Mouse (Mus musculus): ENCODE data around the gene Adamts16. TPM values are rescaled to one million over a fixed set of nuclear protein-coding genes. Genes with fewer than 3 reads are reported as not detected.

The Adamts16 gene
- polyA plus RNA-seq, 1 experiment from 2014 or later = 15.2 TPM

DNA sequence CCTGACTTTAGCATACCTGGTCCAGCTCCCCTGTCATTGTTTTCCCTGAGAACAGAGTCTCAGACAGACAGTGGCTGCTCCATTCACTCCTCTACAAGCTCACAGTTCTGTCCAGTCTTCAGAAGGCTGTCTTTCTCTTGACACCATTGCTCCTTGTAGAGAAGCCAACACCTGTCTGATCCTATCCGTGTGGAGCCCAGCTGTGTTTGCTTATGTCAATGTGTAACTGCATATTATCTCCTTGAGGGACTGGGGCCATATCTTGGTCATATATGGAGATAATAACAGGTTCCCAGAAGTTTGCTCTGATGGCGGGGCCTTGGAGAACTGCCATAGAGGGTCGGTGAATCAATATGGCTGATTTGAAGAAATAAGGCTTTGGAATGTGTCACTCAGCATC, 115.4 kb downstream of the Adamts16 start:
- 85% methylated on average over 3 of the region's 3 CpGs for WGBS
- H3K9ac ChIP-seq = no peak overlapping the region
- H3K9me3 ChIP-seq (replicated peaks) = no peaks in the 10 kb centered on the region
- no peak overlapping the region for H3K27ac ChIP-seq
- H3K4me3 ChIP-seq (replicated peaks) = no peak overlapping the region
- H3K27me3 ChIP-seq = no peaks in the 10 kb centered on the region
- peaks cover 12% of the 10 kb centered on the region for H3K36me3 ChIP-seq
- no peak for ATAC-seq (replicated peaks; ENCODE audit: low FRiP score)
- no peaks in the 10 kb centered on the region for H3K4me1 ChIP-seq
- H3K4me2 ChIP-seq = no peak overlapping the region

DNA sequence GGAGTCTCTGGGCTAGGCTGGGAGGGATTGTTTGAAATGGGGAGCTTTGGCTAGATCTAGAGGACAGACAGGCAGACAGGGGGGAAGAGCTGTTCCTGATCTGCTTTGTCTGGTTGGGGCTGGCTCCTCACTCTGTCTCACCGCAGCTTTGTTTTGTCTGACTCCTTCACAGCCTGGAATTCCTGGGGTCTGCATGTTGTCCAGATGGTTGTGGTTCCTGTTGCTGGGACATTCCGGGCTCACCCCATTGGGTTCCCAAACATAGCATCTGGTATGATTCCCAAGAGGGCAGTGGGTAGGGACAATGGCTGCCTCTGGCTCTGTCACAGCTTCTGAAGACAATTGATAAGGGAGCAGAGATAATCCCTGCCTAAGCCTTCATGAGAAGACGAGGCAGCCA, 117.0 kb downstream of the Adamts16 start:
- Histone ChIP-seq H3K36me3 (peaks cover 8% of the 10 kb centered on the region), H3K27me3 (no peaks in the 10 kb centered on the region), H3K9me3 (replicated peaks) (no peaks in the 10 kb centered on the region), H3K27ac (no peak overlapping the region), H3K9ac (no peak overlapping the region), H3K4me2 (no peak overlapping the region), H3K4me1 (no peaks in the 10 kb centered on the region), H3K4me3 (replicated peaks) (no peak overlapping the region)
- no peak for ATAC-seq (replicated peaks; ENCODE audit: low FRiP score)
- WGBS = 67% methylated on average over 3 of the region's 3 CpGs

DNA sequence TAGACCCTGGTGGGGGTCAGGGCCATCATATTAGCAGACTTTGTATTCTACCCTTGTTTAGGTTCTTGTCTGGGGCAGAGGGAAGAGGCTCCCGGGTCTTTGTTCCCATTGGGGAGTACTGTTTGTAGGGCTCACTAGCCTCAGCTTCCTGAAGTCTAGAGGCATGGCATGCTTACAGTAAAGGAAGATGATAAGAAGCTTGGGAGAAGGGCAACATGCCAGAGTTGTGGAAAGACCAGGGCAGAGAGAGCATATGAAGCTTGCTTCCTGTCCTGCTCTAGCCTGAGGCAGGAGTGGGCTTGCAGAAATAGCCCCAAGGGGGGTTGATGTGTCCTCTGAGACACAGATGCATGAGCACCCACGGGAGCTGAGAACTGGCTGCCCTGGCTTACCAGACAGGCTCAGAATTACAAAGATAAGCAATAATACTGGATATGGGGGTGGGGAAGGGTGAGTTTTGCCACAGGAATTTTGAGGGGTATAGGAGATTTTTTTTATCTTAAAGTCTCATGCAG, 117.4 kb downstream of the Adamts16 start:
- no peaks in the 10 kb centered on the region for H3K27me3 ChIP-seq
- no peaks in the 10 kb centered on the region for H3K9me3 ChIP-seq (replicated peaks)
- no peak overlapping the region for H3K27ac ChIP-seq
- WGBS = 71% methylated on average over 2 of the region's 2 CpGs
- H3K4me1 ChIP-seq = no peaks in the 10 kb centered on the region
- peaks cover 8% of the 10 kb centered on the region for H3K36me3 ChIP-seq
- no peak overlapping the region for H3K9ac ChIP-seq
- H3K4me3 ChIP-seq (replicated peaks) = no peak overlapping the region
- no peak for ATAC-seq (replicated peaks; ENCODE audit: low FRiP score)
- H3K4me2 ChIP-seq = no peak overlapping the region

DNA sequence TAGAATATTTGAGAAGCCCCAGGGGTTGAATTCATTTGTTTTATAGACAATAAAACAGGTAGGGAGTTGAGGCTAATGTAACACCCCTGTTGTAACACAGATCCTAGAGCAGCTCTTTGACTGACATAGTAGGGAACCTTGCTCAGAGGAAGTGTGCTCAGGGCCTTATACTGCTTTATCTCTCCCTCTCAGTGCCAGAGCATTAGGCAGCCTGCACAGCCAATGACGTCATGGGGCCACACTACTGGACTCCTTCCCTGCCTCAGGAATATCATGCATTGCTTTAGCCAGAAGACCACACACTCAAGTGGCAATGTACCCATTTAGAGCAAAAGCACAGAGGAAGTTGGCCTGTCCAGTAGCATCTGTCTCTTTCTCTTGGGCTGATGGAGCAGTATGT, 121.6 kb downstream of the Adamts16 start:
- H3K27ac ChIP-seq = no peak overlapping the region
- no peaks in the 10 kb centered on the region for H3K36me3 ChIP-seq
- H3K9me3 ChIP-seq (replicated peaks) = no peaks in the 10 kb centered on the region
- no peak overlapping the region for H3K9ac ChIP-seq
- no peaks in the 10 kb centered on the region for H3K27me3 ChIP-seq
- no peaks in the 10 kb centered on the region for H3K4me1 ChIP-seq
- WGBS = 67% methylated on average over 1 of the region's 1 CpGs
- H3K4me2 ChIP-seq = no peak overlapping the region
- ATAC-seq (replicated peaks; ENCODE audit: low FRiP score) = no peak
- H3K4me3 ChIP-seq (replicated peaks) = no peak overlapping the region

DNA sequence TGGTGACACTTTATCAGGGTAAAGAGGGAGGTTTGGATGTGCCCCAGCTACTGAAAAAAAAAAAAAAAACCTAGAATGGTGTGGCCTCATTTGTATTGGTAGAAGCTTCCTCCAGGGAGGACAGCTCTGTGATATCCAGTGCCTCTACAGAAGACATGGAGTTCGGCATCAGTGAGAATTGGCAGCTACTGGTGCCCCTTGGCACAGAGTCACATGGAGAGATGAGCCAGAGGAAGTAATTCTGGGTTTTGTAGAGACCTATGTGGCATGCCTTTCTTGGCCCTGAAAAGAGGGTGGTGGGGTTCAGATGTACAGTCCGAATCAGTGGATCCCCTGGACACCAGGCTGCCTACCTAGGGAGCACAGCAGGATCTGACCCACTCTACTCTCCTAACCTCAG, 122.8 kb downstream of the Adamts16 start:
- WGBS = 83% methylated on average over 2 of the region's 2 CpGs
- Histone ChIP-seq H3K9me3 (replicated peaks) (no peaks in the 10 kb centered on the region), H3K4me3 (replicated peaks) (no peak overlapping the region), H3K4me1 (no peaks in the 10 kb centered on the region), H3K27ac (no peak overlapping the region), H3K4me2 (no peak overlapping the region), H3K27me3 (no peaks in the 10 kb centered on the region), H3K9ac (no peak overlapping the region), H3K36me3 (no peaks in the 10 kb centered on the region)
- ATAC-seq (replicated peaks; ENCODE audit: low FRiP score) = no peak

DNA sequence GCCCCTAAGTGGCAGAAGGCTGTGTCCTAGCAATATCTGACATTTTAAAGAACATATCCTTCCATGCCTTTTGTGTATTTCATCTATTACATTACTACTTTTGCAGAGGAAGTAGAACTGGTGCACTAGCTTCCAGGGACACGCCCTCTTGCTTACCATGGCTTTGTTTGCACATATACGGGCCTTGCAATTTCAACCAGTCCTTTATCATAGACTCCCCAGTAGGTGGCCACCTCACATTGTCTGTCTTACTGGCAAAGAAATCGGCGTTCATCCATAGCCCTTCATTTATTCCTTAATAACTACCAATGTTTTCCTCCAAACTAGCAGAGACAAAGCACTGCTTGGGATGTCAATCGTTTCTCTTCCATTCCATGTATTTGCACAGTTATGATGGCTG, 125.6 kb downstream of the Adamts16 start:
- Histone ChIP-seq H3K9me3 (replicated peaks) (no peaks in the 10 kb centered on the region), H3K9ac (no peak overlapping the region), H3K4me2 (no peak overlapping the region), H3K27ac (no peak overlapping the region), H3K4me1 (no peaks in the 10 kb centered on the region), H3K27me3 (no peaks in the 10 kb centered on the region), H3K36me3 (no peaks in the 10 kb centered on the region), H3K4me3 (replicated peaks) (no peak overlapping the region)
- WGBS = 67% methylated on average over 5 of the region's 5 CpGs
- no peak for ATAC-seq (replicated peaks; ENCODE audit: low FRiP score)

DNA sequence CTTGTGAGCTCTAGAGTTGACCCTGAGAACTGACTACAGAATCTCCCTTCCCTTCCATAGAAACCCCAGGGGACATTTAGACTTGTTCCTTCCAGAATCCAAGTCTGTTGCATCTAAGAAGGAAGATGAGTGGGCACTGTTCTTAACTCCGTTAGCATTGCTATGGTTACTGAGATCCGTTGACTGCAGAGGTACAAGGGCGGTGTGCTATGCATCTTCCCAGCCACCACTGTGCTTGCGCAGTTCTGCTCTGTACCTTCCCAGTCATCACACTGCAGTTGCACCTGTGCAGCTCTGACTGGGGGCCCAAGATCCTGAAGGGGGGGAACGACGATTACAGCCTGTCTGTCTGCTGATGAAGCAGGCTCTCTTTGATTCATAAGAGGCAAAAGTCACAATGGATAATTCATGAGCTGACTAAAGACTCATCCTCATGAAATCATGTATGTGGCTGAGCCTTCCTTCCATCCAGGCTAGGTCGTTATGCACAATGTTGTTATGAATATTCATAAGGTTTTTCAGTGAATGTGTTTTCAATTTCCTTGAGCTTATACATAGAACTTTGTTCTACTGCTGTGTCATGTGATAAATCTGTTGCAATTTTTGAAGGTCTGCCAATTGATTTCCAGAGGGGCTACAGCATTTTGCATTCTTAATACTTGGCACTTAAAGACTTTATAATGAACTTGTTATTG, 127.4 kb downstream of the Adamts16 start:
- no peak overlapping the region for H3K27ac ChIP-seq
- H3K4me3 ChIP-seq (replicated peaks) = no peak overlapping the region
- H3K4me1 ChIP-seq = no peaks in the 10 kb centered on the region
- H3K36me3 ChIP-seq = no peaks in the 10 kb centered on the region
- H3K4me2 ChIP-seq = no peak overlapping the region
- 87% methylated on average over 7 of the region's 7 CpGs for WGBS
- ATAC-seq (replicated peaks; ENCODE audit: low FRiP score) = no peak
- H3K9me3 ChIP-seq (replicated peaks) = no peaks in the 10 kb centered on the region
- no peaks in the 10 kb centered on the region for H3K27me3 ChIP-seq
- no peak overlapping the region for H3K9ac ChIP-seq

DNA sequence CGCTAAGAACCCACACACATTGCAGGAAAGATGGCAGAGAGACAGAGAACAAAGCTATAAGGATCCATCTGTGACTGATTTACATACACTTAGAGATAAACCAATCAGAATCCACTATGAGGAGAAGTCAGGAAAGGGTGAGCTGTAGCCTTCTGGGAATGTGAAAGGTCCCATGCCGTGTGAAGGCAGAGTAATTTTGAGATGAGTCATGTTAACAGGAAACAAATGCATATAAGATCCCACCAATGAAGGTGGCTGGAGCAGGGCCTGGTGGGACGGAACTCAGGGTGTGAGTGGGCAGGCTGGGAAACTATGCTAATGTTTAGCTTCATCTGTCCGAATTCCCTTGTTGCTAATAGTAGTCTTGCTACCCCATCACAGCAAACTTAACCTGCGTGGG, 128.3 kb downstream of the Adamts16 start:
- H3K27ac ChIP-seq = no peak overlapping the region
- no peaks in the 10 kb centered on the region for H3K36me3 ChIP-seq
- H3K9me3 ChIP-seq (replicated peaks) = no peaks in the 10 kb centered on the region
- no peak overlapping the region for H3K4me3 ChIP-seq (replicated peaks)
- H3K27me3 ChIP-seq = no peaks in the 10 kb centered on the region
- no peak overlapping the region for H3K4me2 ChIP-seq
- WGBS = 77% methylated on average over 5 of the region's 5 CpGs
- ATAC-seq (replicated peaks; ENCODE audit: low FRiP score) = no peak
- H3K9ac ChIP-seq = no peak overlapping the region
- H3K4me1 ChIP-seq = no peaks in the 10 kb centered on the region

DNA sequence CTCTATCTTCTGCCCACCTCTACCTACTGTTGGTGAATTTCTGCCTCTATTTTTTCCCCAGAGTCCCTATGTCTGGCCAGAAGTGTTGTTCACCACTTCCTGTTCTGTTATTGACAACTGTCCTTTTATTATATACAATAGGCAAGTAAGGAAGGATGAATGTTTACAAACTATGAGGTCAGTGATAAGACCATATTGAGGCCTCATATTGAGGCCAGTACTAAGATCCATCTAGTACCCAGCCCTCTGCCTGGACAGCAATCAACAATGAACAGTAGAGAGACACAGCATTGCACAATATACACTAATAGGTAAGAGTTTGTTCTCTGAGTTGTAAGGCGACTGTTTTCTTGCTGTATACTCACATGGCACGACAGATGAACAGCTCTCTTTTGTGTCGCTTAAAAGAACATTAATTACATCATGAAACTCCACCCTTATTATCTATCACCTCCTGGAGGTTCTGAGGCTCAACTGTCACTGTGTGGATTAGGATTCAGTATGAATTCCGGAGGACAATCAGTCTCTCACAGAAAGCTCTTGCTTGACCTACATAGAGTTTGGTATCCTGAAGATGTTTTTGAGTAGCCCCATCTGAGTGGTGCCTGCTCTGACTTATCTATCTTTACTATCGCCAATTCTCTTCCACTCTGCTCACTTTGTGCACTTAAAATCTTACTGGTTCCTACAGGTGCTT, 134.3 kb downstream of the Adamts16 start:
- Histone ChIP-seq H3K27me3 (no peaks in the 10 kb centered on the region), H3K9me3 (replicated peaks) (no peaks in the 10 kb centered on the region), H3K4me1 (0 out of 2 replicates have a peak, but pooled peaks cover 3% of the 10 kb centered on the region), H3K4me2 (no peak overlapping the region), H3K4me3 (replicated peaks) (no peak overlapping the region), H3K27ac (no peak overlapping the region), H3K9ac (no peak overlapping the region), H3K36me3 (no peaks in the 10 kb centered on the region)
- WGBS = 90% methylated on average over 5 of the region's 5 CpGs
- ATAC-seq (replicated peaks; ENCODE audit: low FRiP score) = no peak

DNA sequence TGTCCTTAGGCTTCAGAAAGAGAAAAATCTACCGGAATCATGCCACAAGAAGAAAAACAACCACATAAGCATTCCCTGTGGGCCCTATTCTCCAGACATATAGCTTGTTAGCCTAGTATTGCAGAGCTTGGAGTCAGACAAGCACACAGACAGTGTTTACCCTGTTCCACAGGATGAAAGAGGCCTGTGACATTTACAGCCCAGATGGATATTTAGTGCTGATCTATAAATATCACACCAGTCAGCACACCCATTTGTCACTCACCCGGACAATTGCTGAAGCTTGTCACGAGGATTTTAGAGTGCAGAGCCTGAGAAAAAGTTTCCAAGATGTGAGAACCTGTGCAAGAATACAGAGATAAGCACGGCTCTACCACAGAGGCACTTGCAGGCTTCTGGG, 138.7 kb downstream of the Adamts16 start:
- Histone ChIP-seq H3K9me3 (replicated peaks) (no peaks in the 10 kb centered on the region), H3K27me3 (no peaks in the 10 kb centered on the region), H3K36me3 (no peaks in the 10 kb centered on the region), H3K4me2 (no peak overlapping the region), H3K4me1 (0 out of 2 replicates have a peak, but pooled peaks cover 3% of the 10 kb centered on the region), H3K9ac (no peak overlapping the region), H3K4me3 (replicated peaks) (no peak overlapping the region), H3K27ac (0 out of 2 replicates have a peak overlapping the region, but pooled peaks have one; percentile 18)
- no peak for ATAC-seq (replicated peaks; ENCODE audit: low FRiP score)
- WGBS = 12% methylated on average over 4 of the region's 4 CpGs

DNA sequence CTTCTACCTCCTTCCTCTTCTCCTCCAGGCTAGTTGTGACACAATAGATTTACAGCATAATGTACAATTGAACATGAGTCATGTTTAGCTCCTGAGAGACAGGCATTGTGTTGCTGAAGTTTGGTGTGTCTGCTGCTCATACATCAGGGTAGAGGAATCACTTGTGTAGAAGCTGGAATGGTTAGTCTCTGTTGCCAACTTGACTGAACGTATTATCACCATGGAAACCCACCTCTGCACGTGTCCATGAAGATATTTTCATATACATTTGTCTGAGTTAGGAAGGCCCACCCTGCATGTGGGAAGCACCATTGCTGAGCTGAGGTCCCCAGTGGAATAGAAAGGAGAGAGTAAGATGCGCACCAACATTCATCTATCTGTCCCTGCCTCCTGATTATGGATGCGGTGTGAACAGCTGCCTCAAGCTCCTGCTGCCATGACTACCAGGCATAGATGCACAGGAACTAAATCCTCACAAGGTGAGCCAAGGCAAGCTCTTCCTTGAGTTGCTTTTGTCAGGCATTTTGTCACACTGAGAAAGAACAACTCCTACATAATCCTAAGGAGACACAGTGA, 142.7 kb downstream of the Adamts16 start:
- Histone ChIP-seq H3K4me3 (replicated peaks) (no peak overlapping the region), H3K4me2 (no peak overlapping the region), H3K9ac (no peak overlapping the region), H3K27ac (no peak overlapping the region), H3K27me3 (no peaks in the 10 kb centered on the region), H3K9me3 (replicated peaks) (no peaks in the 10 kb centered on the region), H3K36me3 (no peaks in the 10 kb centered on the region), H3K4me1 (0 out of 2 replicates have a peak, but pooled peaks cover 3% of the 10 kb centered on the region)
- WGBS = 91% methylated on average over 4 of the region's 4 CpGs
- no peak for ATAC-seq (replicated peaks; ENCODE audit: low FRiP score)

DNA sequence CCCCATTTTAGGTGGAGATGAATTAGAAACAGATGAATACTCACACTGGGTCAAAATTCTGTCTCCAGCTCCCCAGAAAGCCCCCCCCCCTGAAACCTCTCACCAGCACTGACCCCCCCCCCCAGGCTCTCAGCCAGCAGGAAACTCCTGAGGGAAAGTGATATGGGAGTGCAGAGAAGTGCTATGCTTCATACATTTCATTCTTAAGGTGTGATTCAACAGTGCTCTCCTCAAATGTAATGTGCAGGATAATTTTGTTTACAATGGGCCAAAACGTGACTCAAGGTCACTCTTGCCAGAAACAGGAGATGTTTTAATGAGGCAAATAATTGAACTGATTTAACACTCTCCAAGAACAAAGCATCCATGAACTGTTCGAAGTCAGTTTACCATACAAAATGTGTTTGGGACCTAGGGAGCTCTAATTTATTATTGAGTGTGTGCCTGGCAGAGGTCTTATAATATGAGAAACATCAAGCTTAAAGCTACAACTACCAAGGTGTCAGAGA, 152.1 kb downstream of the Adamts16 start:
- H3K9me3 ChIP-seq (replicated peaks) = no peaks in the 10 kb centered on the region
- H3K36me3 ChIP-seq = no peaks in the 10 kb centered on the region
- no peak overlapping the region for H3K9ac ChIP-seq
- no peak overlapping the region for H3K27ac ChIP-seq
- WGBS = 21% methylated on average over 2 of the region's 2 CpGs
- peaks cover 5% of the 10 kb centered on the region for H3K4me1 ChIP-seq
- no peak overlapping the region for H3K4me2 ChIP-seq
- H3K27me3 ChIP-seq = no peaks in the 10 kb centered on the region
- ATAC-seq (replicated peaks; ENCODE audit: low FRiP score) = no peak
- no peak overlapping the region for H3K4me3 ChIP-seq (replicated peaks)

All from kidney, embryonic 15.5 days (tissue).